Comparison of ENCODE assay signal across 19 mouse cellular contexts in the genomic region with DNA sequence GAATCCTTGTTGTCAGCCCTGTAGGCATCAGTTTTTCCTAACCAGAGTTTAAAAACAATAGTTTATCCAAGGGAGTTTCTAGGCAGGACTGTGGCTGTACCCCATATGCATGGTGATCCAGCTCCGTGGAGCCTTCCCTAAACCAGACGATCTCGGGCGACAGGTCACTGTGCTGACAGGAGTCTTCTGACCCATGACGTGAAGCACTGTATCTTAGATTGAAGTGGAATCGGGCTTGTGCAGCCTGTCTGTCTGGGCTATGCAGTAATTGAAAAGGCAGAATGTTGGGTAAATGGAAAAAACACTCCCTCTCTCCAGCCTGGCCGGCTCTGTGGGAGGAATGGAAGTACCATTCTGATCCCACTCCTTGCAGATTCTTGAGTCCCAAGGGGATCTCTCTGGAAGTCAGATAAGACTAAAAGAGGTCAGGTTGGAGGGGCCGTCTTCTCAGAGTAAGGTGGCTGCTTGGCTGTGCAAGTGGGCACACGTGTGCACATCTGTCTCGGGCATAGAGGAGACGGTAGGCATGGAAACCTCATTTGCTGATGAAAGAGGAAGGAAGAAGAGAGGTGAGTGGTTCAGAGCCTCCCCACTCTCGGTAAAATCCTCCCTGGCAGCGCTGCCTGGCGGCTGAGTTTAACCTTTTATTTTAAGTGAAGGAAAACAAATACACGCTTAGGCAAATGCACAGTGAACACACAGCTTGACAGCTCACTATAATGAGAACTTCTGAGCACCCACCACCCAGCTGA. TPM values are rescaled to one million over a fixed set of nuclear protein-coding genes. Genes with fewer than 3 reads are reported as not detected.
DNase-seq lines count a peak whose midpoint lies in the region; ATAC-seq and TF ChIP-seq lines count a peak whose summit lies in the region.
"Had no signal": no experiment of that assay in that cellular context is flagged by ENCODE, and none has a peak within 500 bp of the region (broad histone marks: within the 10 kb centered on the region; RNA-seq: fewer than 3 reads in every experiment).

No protein-coding gene starts in this region.

- TF ChIP-seq CTCF in lung, embryonic 14.5 days (IDR thresholded peaks at IDR 0.05; ENCODE audit: low read depth) = no peak
- TF ChIP-seq CTCF in heart, postnatal 0 days (IDR thresholded peaks at IDR 0.05; ENCODE audit: low read depth) = no peak

- H3K27ac ChIP-seq in lung, embryonic 14.5 days (ENCODE audit: low read depth) = peak overlapping the region; percentile 19; the same call in 1 of the 2 replicates
- H3K27ac ChIP-seq in heart, postnatal 0 days (ENCODE audit: low read depth) = peak overlapping the region; percentile 89
- H3K27ac ChIP-seq: hindbrain, embryonic 10.5 days; liver, embryonic 12.5 days; midbrain, embryonic 13.5 days; neural tube, embryonic 12.5 days; stomach, embryonic 15.5 days had no signal

- no peak overlapping the region for H3K4me3 ChIP-seq in lung, embryonic 14.5 days (ENCODE audit: low read depth, low read length)
- H3K4me3 ChIP-seq in heart, postnatal 0 days (ENCODE audit: low read depth, low read length) = no peak overlapping the region
- H3K4me3 ChIP-seq: erythroblast, embryonic 14.5 days; hindbrain, embryonic 10.5 days; liver, embryonic 12.5 days; midbrain, embryonic 13.5 days; neural tube, embryonic 12.5 days; stomach, embryonic 15.5 days had no signal

- H3K9me3 ChIP-seq in lung, embryonic 14.5 days (ENCODE audit: low read depth, low read length) = no peaks in the 10 kb centered on the region
- H3K9me3 ChIP-seq in heart, postnatal 0 days (replicated peaks; ENCODE audit: control insufficient read depth, low read length) = no peaks in the 10 kb centered on the region
- H3K9me3 ChIP-seq: hindbrain, embryonic 10.5 days; liver, embryonic 12.5 days; midbrain, embryonic 13.5 days; neural tube, embryonic 12.5 days; stomach, embryonic 15.5 days had no signal

- H3K9ac ChIP-seq in lung, embryonic 14.5 days = no peak overlapping the region
- H3K9ac ChIP-seq in heart, postnatal 0 days (replicated peaks; ENCODE audit: low read depth, low read length) = peak overlapping the region; percentile 6
- H3K9ac ChIP-seq: liver, embryonic 12.5 days; midbrain, embryonic 13.5 days; neural tube, embryonic 12.5 days; stomach, embryonic 15.5 days had no signal

- WGBS in lung, embryonic 14.5 days = 62% methylated on average over 15 of the region's 15 CpGs
- 19% methylated on average over 15 of the region's 15 CpGs for WGBS in heart, postnatal 0 days

- 0 out of 2 replicates have a peak, but pooled peaks cover 8% of the 10 kb centered on the region for H3K4me1 ChIP-seq in lung, embryonic 14.5 days (ENCODE audit: insufficient read depth)
- H3K4me1 ChIP-seq in heart, postnatal 0 days (ENCODE audit: control insufficient read depth, insufficient read depth) = peaks cover 34% of the 10 kb centered on the region
- H3K4me1 ChIP-seq: liver, embryonic 12.5 days; stomach, embryonic 15.5 days had no signal

- TF ChIP-seq EP300 in heart, postnatal 0 days (IDR thresholded peaks at IDR 0.05; ENCODE audit: low read depth) = no peak; the same call in 1 of the 2 replicates

- no peak overlapping the region for H3K4me2 ChIP-seq in lung, embryonic 14.5 days
- H3K4me2 ChIP-seq in heart, postnatal 0 days (ENCODE audit: low read depth, low read length) = no peak overlapping the region
- H3K4me2 ChIP-seq: liver, embryonic 12.5 days; midbrain, embryonic 13.5 days; neural tube, embryonic 12.5 days; stomach, embryonic 15.5 days had no signal

- no peaks in the 10 kb centered on the region for H3K27me3 ChIP-seq in lung, embryonic 14.5 days (ENCODE audit: insufficient read depth, low read length)
- no peaks in the 10 kb centered on the region for H3K27me3 ChIP-seq in heart, postnatal 0 days (ENCODE audit: control insufficient read depth, insufficient read depth, low read length)
- H3K27me3 ChIP-seq: midbrain, embryonic 13.5 days; neural tube, embryonic 12.5 days; stomach, embryonic 15.5 days had no signal

- no peak for ATAC-seq in lung, embryonic 14.5 days (ENCODE audit: insufficient read depth)
- peak; percentile 73 for ATAC-seq in heart, postnatal 0 days (ENCODE audit: insufficient read depth, low read depth)
- peak; percentile 40; the same call in 1 of the 2 replicates for ATAC-seq in megakaryocyte, adult 5-6 weeks (ENCODE audit: poor library complexity, severe bottlenecking)
- no peak for ATAC-seq in cerebellum, adult (ENCODE audit: insufficient number of reproducible peaks, low FRiP score, low TSS enrichment)
- ATAC-seq: intestine, embryonic 16.5 days; midbrain, embryonic 13.5 days had no signal

- 0 out of 2 replicates have a peak, but pooled peaks cover 9% of the 10 kb centered on the region for H3K36me3 ChIP-seq in lung, embryonic 14.5 days (ENCODE audit: insufficient read depth)
- H3K36me3 ChIP-seq in heart, postnatal 0 days (replicated peaks; ENCODE audit: control insufficient read depth, insufficient read depth, low read length) = peaks cover 16% of the 10 kb centered on the region
- H3K36me3 ChIP-seq: liver, embryonic 12.5 days; neural tube, embryonic 12.5 days; stomach, embryonic 15.5 days had no signal

- DNase-seq in lung, embryonic 14.5 days = no peak
- no peak for DNase-seq in lung, postnatal 14 days
- peak; percentile 25 to 55 for DNase-seq in heart, adult 9 months (ENCODE audit: low spot score in 2 of 2)
- peak; percentile 73 for DNase-seq in heart, postnatal 0 days (ENCODE audit: low spot score)
- no peak for DNase-seq in cerebellum, adult 11 months
- DNase-seq in layer of hippocampus, adult 9-11 months = no peak
- DNase-seq: cerebellum, adult 18-20 months; kidney, postnatal 4 days; lung, postnatal 10 days; thymus, postnatal 36 days had no signal

RNA-seq across cellular contexts. Expression of a gene that starts 7.8 kb away (rescaled TPM):
- polyA plus RNA-seq in lung, embryonic 14.5 days (2014; fragmentation: Nextera tagmentation; extraction: Ambion mirVana) = 18.8 and 19.9 TPM in 2 replicates
- 63.0 and 76.5 TPM in 2 replicates for total RNA-seq in heart, postnatal 0 days (2014; rRNA removed; ENCODE audit: low replicate concordance)
- 19.3 and 26.3 TPM in 2 replicates for polyA plus RNA-seq in heart, postnatal 0 days (2015; fragmentation: Nextera tagmentation; extraction: Ambion mirVana)
- total RNA-seq in megakaryocyte, adult 5-6 weeks (2015) = 9.0 and 9.2 TPM in 2 replicates
- total RNA-seq in megakaryocyte, adult 5-6 weeks (2017) = 10.8 and 16.5 TPM in 2 replicates
- polyA plus RNA-seq: erythroblast, embryonic 14.5 days had no signal

Comparison
In these comparisons a context has a peak if more than half of its experiments do, and no peak if none do; other contexts are left out.
1. ATAC-seq: peak in heart, postnatal 0 days (single experiment) and megakaryocyte, adult 5-6 weeks (single experiment); none in lung, embryonic 14.5 days (single experiment) and cerebellum, adult (single experiment).
2. DNase-seq: peak in heart, adult 9 months (2 of 2) and heart, postnatal 0 days (single experiment); none in lung, embryonic 14.5 days (single experiment), lung, postnatal 14 days (single experiment), cerebellum, adult 11 months (single experiment) and layer of hippocampus, adult 9-11 months (single experiment).